Mouse (Mus musculus) inflammation-experienced regulatory T-cells, adult 6 months (primary cell): Measurements from ENCODE around the gene Tmem266. TPM values are rescaled to one million over a fixed set of nuclear protein-coding genes. Genes with fewer than 3 reads are reported as not detected.

ENCODE experiments used
- ATAC-seq: one replicate; pipeline ENCODE4 v1.8.0; 2017
- polyA plus RNA-seq, 3 experiments: library from polyadenylated mRNA; unstranded; fragments of 100-300 nt; shearing (Covaris generic); gene quantifications; one replicate each; pipeline ENCODE4 v1.2.1; 2017

The Tmem266 gene
- polyA plus RNA-seq, 3 experiments from 2014 or later, result not detected

DNA sequence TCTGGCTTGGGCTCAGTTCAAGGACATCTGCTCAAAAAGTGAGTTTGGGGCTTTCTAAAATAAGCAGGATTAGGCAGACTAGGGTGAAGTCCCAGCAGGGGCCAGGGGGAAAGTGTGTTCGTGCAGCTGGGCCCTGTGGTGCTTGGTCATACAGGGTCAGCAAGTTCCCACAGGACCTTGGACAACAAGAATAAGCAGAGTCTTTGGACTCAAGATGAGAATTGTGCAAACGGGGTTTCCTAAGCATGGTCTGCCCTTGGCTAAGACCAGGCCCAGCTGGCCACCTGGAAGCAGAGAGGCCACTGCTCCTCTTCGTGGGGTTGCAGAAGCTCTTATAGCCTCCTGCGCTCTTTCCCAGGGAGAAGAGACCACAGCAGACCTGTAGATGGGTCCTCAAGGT lies 77.5 kb downstream of the Tmem266 start:
- ATAC-seq, result no peak

DNA sequence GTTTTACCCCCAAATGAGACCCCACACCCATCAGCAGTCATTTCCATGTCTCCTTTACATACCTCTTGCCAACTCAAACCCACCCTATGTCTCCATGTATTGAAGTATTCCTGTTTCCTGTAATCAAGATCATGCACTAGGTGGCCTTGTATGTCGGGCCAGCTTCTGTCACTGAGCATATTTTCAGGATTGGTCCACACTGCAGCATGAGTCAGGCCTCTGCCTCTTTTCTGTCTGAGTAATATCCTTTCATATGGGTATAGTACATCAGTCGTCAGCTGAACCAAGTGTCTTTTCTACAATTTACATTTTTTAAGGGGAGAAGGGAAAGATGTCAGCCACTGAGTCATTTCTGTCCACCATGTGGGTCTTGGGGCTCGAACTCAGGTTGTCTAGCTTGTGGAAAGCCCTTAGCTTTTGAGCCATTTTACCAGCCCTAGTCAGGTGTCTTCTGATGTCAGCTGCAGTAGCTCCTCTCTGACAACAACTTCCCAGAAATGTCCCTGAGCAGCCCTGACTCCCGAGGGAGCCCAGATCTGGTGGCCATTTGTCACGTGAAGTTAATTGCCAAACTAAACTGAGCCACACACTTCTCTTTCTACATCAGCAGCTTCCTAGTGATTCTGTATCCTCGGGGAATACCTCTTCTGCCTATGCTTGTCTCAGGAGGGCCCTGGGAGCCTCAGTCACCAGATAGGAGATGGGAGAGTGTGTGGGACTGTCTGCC lies 78.4 kb downstream of the Tmem266 start:
- no peak for ATAC-seq

DNA sequence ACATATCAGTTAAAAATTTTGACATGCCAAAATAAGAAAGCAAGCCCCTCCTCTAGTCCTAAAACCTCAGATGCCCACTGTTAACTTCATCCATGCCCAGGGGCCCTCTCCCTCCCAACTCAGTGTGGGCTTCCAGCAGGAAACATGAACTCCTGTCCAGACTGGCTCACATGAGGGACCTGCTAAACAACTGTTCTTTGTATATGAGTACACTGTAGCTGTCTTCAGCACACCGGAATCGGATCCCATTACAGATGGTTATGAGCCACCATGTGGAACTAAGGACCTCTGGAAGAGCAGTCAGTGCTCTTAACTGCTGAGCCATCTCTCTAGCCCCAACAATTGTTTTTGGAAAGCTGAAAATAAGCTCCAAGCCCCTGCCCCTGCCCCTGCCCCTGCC lies 80.1 kb downstream of the Tmem266 start:
- ATAC-seq, result no peak

DNA sequence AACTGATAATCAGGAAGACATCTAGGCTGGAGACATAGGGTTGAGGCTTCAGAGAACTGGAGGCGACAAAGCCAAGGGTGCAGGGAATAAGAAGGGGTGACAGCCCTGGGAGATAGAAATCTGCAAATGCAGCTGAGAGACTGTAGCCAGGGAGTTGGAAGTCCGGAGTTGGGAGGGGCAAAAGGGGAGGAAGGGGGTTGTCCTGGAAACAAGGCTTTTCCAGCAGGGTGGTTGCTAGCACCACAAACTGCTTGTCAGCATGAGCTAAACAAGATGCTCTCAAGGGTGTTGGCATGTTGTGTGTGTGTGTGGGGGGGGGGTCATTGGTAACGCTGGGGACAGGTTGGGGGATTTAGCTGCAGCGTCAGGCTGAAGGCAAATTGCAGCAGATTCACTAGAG lies 82.1 kb downstream of the Tmem266 start:
- ATAC-seq, result no peak

DNA sequence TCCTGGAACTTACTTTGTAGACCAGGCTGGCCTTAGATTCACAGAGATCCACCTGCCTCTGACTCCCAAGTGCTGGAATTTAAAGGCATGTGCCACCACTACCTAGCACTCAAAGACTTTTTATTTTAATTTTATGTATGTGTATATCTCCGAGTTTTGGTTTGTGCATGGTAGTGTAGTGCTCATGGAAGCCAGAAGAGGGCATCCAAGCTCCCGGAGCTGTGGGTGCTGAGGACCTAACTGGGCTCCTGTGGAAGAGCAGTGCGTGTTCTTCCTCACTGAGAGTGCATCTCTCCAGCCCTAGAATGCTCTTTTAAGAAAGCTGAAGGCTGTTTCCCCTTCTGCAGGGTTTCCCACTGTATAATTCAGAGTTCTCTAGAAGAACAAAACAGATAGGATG lies 83.1 kb downstream of the Tmem266 start:
- no peak for ATAC-seq

DNA sequence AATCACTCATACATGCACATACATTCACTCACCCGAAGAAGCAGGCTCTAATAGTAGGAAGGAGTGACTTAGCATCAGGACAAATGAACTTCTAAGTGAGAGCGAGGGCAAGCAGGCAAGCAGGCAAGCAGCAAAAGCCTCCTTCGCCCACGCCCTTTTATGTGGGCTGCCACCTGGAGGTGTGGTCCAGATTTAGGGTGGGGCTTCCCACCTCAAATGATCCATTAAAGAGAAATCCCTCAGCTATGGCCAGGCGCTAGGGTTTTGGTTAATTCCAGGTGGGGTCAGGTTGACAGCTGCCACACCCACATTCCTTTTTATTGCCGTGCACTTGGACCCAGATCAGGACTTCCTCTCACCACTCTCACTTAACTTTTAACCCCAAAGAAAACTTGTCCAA lies 83.7 kb downstream of the Tmem266 start:
- no peak for ATAC-seq

DNA sequence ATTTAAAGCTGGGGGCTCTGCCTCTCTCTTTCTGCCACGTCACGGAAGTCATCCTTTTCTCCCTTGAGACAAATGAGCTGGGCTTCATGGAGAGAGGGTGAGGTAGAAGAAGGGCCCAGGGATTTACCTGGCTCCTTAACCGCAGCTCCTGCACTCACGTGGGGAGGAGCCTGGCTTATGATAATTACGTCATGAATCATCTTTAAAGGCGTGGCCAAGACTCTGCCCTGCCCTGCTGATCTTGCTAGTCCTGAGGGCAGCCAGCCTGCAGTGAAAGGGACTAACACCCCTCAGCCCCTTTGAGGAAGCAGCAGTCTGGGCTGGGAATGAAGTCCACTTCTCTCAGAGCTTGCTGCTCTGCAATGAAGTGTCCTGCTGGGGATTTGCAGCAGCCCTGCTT lies 84.4 kb downstream of the Tmem266 start:
- no peak for ATAC-seq

DNA sequence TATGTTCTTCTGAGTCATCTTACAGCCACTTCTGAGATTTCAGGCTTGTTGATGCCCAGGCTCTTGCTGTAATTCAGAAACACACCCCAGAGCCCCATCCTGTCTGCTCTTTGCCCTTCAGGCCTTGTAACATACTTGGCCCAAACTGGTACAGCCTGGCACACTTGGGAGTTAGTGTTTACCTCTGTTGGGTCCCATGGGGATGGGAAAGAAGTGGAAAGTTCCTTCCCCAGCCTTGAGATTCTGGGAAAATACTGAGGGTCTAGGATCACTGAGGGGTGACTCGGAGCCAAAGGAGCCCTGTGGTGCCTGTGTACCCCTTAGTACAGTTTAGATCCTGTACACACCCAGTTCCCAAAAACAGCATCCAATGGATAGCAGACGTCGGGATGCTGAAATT lies 95.1 kb downstream of the Tmem266 start:
- ATAC-seq, result no peak

DNA sequence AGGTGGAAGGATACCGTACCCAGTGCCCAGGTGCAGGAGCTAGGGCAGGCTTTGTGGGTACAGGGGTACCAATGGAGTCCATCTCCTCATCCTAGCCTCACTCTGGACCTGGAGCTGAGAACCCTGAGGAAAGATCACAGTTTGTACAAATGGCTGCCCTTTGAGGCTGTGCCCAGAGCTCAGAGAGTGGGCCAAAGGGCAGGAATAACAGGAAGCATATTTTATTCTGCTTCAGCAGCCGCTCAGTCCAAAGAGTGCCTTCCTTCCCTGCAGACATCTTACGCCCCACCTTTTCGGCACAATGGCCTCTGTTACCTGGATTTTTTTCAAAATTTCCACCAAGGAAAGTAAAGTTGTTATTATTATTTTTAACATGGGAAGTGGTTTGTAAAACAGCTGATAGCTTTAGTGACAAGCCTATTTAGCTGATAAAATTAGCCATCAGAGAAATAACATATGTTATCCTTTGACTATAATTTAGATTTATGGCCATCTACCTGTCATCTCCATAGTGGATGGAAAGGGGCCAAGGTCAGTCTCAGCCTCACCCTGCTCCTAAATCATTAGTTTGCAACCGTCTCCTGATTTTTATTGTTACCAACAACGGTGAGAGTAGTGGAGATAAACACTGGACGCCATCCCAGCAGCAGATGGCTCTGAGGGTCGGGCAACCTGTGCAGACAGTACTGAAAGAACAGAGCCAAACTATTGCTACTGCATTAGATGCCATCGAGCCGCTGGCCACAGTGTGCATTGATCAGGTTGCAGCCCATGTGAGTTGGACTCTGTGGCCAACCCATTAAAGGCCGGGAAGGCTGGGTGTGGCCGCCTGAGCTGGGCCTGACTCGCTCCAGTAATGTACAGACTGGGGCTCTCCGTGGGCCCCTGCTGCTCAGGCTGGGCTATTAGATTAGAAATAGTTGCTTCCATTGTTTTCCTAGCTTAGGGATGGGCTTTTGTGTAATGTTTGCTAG lies 97.0 kb downstream of the Tmem266 start:
- no peak for ATAC-seq

DNA sequence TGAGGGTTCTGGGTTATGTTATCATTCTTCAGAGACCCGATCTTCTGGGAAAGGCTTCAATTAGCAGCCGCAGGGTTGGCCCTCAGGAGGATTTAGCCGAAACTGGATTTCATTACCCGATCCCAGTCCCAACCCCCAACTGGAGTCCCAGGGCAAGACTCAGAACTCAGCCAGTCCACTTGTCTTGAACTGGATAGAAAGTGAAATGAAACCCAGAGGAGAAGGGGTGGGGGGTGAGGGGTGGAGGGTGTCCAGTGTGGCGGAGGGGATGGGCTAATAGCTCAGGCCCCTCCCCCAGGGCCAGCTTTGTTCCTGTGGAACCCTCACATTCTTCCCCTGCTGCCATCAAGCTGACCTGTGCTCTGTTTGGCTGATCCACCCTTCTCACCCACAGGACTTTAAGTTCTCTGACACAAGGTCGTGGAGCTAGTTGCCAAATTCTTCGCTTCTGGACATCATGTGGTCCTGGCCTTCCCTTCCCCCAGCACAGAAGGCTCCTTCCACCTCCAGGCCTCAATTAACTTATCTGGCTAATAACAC lies 98.6 kb downstream of the Tmem266 start:
- no peak for ATAC-seq

DNA sequence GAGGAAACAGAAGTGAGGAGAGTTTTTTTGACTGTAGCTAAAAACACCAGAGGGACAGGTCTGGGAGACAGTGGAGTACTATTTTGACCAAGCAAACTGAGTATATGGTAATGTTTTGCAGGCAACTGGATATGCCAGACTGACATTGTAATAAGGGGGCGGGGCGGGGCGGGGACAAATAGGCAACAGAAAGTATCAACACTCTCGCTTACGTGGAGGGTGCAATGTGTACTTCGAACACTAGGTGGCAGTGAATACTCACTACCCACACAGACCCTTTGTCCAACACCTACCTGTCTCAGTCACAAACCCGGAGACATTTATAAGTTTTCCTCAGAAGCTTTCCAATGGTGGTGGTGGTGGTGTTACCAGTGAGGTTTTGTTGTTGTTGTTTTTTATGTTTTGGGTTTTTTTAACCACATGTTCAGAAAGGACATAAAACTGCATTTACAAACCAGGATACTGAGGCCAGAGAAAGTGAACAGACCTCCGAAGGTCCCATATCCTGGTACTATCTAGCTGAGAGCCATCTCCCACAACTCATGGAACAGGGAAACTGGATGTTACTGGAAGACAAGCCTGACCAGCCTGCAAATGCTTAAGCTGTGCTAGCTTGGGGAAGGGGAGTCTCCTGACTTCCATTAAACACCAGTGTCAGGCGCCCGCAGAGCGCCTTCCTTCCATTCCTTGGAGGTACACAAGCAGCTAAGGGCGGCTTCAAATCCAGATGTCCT lies 102.7 kb downstream of the Tmem266 start:
- ATAC-seq, result no peak

DNA sequence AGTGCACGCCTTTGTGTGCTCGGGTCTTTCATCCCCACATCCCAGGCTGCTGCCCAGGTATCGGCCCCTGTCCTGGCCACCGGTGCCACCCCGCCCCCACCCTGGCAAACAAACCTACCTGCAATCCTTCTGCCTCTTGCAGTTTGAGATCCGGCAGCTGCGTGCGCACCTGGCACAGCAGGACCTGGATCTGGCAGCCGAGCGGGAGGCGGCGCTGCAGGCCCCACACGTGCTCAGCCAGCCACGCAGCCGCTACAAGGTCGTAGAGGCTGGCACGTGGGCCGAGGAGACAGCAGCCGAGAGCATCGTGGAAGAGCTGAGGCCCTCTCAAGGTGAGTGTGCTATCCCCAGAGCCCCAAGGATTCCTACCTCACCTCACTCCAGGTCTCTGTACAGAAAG lies 103.4 kb downstream of the Tmem266 start:
- no peak for ATAC-seq

DNA sequence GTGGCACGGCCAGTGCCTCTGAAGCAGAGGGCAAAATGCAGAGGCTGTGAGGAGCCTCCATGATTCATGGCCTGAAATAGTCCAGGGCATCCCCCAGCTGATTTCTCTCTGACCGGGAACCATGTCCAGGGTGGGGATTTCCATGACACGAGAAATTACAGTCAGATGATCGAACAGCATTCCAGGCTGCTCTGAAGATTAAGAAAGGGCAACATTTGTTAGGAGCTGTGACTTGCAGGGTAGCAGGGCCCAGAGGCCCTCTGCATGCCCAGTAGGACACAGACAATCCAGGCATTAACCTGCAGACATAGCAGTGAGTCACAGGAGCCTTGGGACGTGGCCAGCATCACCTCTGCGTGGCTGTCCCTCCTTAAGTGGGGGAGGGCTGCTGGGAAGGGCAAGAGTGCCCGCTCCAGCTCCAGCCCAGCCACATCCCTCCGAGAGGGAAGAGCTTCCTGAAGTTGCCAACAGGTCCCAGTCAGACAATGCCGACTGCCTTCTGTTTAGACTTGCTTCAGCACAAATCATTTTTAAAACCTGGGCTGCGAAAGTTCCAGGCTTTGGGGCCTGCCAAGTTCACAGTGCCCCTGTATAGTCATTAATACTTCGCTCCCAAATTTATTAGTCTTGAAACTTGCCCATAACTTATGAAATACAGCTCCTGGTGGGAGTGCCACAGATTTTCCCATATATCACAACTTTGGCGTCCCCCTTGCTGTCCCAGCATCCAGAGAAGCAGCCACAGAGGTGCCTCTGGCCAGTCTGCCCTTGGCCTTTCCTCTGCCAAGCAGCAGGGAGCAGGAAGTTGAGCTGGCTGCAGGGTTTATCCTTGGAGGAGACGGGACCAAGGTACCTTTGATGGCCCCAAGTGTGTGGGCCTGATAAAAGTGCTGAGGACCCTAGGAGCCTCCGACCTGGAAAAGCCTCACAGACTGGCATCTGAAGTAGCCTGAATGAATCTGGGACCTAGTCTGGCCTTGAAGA lies 105.9 kb downstream of the Tmem266 start:
- no peak for ATAC-seq

DNA sequence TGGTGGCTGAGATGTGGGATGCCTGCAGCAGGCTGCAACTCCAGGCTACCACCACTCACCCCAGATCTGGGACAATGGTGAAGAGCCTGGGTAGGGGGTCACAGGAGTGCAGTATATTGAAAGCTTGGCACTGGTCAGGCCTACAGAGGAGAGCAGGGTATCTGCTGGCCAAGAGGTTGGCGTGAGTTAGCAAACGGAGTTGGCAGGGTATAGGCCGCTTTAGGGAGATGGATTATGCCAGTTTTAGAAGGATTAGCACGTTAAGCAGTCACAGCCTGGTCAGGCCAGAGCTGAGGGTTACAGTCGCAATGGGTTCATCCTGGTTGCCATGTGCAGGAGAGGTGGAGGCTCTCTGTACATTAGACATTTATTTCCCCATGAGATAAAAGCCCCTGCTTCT lies 107.2 kb downstream of the Tmem266 start:
- ATAC-seq, result no peak

DNA sequence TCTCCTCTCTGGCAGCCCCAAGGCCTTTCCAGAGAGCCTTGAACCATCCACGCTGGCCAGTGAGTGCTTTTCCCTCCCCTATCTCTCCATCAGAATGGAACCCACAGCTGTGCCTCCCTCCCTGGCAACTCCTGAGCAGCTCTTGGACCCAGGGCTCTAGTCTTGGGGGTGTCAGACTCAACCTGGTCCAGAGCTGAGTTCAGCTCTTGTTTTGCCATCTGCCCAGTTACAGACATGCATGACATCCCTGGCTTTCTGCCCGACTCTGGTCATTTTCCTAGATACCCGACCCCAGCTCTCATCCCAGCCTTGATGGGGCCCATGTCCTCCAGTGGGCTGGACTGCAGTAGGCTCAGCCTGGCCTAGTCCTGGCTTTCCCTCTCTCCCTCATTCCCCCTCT lies 111.7 kb downstream of the Tmem266 start:
- ATAC-seq, result no peak

DNA sequence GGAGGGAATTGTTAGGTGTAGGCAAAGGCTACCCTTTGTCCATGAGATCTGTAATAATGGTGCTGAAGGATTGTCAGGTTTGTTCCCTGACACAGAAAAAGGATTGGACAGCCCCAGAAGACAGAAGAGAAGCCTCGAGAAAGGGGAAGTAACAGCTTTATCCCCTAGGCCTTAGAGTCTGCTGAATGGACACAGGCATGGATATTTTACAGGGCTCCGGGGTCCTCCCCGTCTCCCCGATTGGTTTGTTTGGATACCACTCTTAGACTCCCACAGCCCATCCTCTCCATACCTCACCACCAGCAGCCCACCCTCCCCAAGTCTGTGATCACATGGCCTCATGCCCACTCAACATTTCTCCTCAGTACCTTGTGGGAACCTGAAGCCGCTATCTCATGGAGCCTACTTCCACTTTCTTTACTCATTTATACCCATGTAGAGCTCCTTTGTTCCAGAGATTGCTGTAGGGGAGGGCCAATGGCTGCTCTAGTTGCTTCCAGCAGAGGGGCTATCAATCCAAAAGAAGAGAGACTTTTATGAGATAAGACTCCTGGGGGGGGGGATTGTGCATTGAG lies 112.6 kb downstream of the Tmem266 start:
- ATAC-seq, result no peak

DNA sequence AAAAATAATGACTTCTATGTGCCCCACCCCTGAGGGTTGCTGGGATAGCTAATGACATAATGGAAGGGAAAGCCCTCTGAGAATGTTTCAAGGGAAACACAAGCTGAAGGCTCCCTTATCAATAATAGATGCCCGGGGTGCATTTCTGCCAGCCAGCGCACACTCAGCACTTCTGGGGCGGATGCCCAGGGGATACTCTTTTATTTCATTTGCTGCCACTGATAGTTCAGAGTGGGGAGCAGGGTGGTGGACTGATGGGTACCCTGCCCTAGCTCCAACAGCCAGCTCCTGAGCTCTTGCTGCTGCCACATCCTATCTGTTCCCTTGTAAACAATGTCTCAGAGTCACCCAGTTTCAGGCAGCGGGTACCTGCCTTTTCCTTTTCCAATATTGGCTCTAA lies 120.8 kb downstream of the Tmem266 start:
- ATAC-seq, result no peak

DNA sequence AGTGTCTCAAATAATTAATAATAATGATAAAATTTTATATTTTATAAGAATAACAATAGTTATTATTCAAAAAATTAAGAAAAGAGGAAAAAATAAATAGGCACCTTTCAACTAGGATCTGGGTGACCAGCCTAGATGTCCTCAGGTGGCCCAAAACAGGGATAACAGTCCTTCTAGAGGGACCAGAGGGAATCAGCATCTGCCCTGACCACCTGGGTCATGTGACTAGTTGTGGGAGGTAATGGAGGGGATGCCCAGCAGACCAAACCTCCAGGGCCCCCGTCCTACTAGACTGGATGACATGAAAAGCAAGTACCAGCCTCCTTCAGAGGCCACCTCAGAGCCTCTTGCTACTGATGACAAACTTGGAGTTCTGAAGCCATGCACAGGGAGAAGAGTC lies 122.4 kb downstream of the Tmem266 start:
- no peak for ATAC-seq

DNA sequence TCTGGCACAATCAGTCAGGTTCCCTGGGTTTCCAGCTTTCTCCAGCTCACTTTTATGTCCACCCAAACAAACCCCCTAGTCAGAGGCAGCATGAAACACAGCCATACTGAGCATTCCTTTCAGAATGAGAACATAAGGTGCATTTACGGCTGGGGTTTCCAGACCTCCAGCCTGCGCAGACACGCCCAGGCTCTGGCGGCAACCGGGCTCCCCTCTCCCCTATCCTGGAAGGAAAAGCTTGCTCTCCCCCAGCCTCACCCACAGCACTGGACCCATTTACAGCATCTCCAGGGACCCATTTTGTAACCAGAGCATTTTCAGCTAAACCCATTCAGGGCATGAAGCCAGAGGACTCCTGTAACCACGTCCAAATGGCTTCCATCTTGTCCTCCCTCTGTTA lies 123.3 kb downstream of the Tmem266 start:
- ATAC-seq, result no peak

DNA sequence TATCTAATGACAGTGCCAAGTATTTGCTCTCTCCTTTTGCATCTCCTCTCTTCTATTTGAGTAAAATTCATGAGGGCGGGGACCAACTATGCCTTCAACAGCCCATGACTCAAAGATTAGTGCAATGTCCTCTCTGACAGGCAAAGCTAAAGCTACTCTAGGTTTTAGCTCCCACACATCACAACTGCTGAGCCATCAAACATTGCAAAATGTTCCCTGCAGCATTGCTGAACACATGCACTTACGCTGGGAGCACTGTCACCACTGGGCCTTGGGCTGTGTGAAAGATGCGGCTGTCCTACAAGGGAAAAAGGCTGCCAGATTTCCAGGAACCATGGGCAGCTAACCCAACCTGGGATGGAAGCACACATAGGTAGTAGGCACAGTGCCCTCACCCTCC lies 124.7 kb downstream of the Tmem266 start:
- no peak for ATAC-seq

DNA sequence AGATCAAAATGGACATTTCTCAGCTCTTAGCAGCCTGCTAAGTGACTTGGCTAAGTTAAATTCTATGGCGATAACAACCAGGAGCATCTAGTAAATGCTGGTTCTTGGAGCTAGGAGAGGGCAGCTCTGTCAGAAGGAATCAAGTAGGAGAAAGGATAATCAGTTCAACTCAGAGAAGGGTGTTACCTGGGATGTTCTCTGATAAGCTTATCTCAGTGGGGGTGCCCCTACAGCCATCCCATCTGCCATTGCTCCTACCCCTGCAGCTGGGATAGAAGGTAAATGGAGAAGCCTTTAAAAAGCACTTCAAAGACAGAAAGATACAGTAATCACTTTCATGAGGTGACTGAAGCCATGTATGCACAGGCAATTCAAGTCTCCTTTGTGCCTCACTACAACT lies 126.2 kb downstream of the Tmem266 start:
- no peak for ATAC-seq
